Mouse (Mus musculus) midbrain, embryonic 15.5 days (tissue): ENCODE data around the gene Usp25. TPM values are rescaled to one million over a fixed set of nuclear protein-coding genes. Genes with fewer than 3 reads are reported as not detected.

Experiments used
- ATAC-seq: fragments of 200-750 bp; cut with Nextera tagmentation; replicated peaks from 2 replicates; pipeline ENCODE4 v1.8.0; 2017; ENCODE audit warnings: moderate TSS enrichment
- H3K27ac ChIP-seq: fragments of 300-500 bp; sonication (generic); 2 replicates; pipeline ENCODE4 v1.5.1; 2015; ENCODE audit warnings: mild to moderate bottlenecking, inconsistent platforms
- H3K27me3 ChIP-seq: fragments of 300-500 bp; sonication (generic); replicated peaks from 2 replicates; pipeline ENCODE4 v1.6.1; 2015; ENCODE audit warnings: inconsistent platforms
- H3K36me3 ChIP-seq: fragments of 300-500 bp; sonication (generic); replicated peaks from 2 replicates; pipeline ENCODE4 v1.6.1; 2015; ENCODE audit warnings: inconsistent platforms
- H3K4me1 ChIP-seq: fragments of 300-500 bp; sonication (generic); 2 replicates; pipeline ENCODE4 v1.6.1; 2015; ENCODE audit warnings: inconsistent platforms
- H3K4me2 ChIP-seq: fragments of 300-500 bp; sonication (generic); 2 replicates; pipeline ENCODE4 v1.6.1; 2015; ENCODE audit warnings: inconsistent platforms, mild to moderate bottlenecking, moderate library complexity
- H3K4me3 ChIP-seq: fragments of 300-500 bp; sonication (generic); 2 replicates; pipeline ENCODE4 v1.5.1; 2015; ENCODE audit warnings: mild to moderate bottlenecking, inconsistent platforms
- H3K9ac ChIP-seq: fragments of 300-500 bp; sonication (generic); 2 replicates; pipeline ENCODE4 v1.6.1; 2015; ENCODE audit warnings: mild to moderate bottlenecking, inconsistent platforms
- H3K9me3 ChIP-seq: fragments of 300-500 bp; sonication (generic); 2 replicates; pipeline ENCODE4 v1.6.1; 2016; ENCODE audit warnings: inconsistent platforms
- WGBS: fragments of 180-500 bp; shearing (Covaris S2); methylation state at CpG from one replicate; pipeline ENCODE4 v1.1.7; 2015; ENCODE audit warnings: mixed read lengths; 5-methylcytosine and 5-hydroxymethylcytosine counted together
- polyA plus RNA-seq: library from polyadenylated mRNA; unstranded; fragments of >200 nt; fragmentation: Nextera tagmentation; extraction: Ambion mirVana; gene quantifications from 2 replicates; pipeline ENCODE4 v1.2.1, GENCODE M21; 2015

Gene Usp25
- polyA plus RNA-seq, 1 experiment from 2014 or later, result 9.4 TPM

- WGBS, result 50% methylated on average over 8 of the region's 8 CpGs
- H3K9me3 ChIP-seq, result no peaks in the 10 kb centered on the region
- no peak overlapping the region for H3K27ac ChIP-seq
- no peak overlapping the region for H3K9ac ChIP-seq
- no peak overlapping the region for H3K4me2 ChIP-seq
- no peak overlapping the region for H3K4me3 ChIP-seq
- no peaks in the 10 kb centered on the region for H3K27me3 ChIP-seq
- ATAC-seq, result peak; percentile 45; the same call in 1 of the 2 replicates
- no peaks in the 10 kb centered on the region for H3K36me3 ChIP-seq
- H3K4me1 ChIP-seq, result no peaks in the 10 kb centered on the region
Measured at GRCm38 (mm10) chr16:77099018-77099869, 85.7 kb downstream of the Usp25 start.

- Histone ChIP-seq H3K27me3 (no peaks in the 10 kb centered on the region), H3K9me3 (no peaks in the 10 kb centered on the region), H3K4me3 (no peak overlapping the region), H3K9ac (no peak overlapping the region), H3K36me3 (no peaks in the 10 kb centered on the region), H3K27ac (no peak overlapping the region), H3K4me2 (no peak overlapping the region), H3K4me1 (no peaks in the 10 kb centered on the region)
- no peak for ATAC-seq
- 97% methylated on average over 5 of the region's 5 CpGs for WGBS
Measured at GRCm38 (mm10) chr16:77103637-77104264, 90.2 kb downstream of the Usp25 start.

GRCm38 (mm10) chr16:77111268-77111667, 97.8 kb downstream of the Usp25 start:
- no peak for ATAC-seq
- no peaks in the 10 kb centered on the region for H3K4me1 ChIP-seq
- H3K4me2 ChIP-seq, result no peak overlapping the region
- H3K9ac ChIP-seq, result no peak overlapping the region
- H3K36me3 ChIP-seq, result peaks cover 8% of the 10 kb centered on the region; the same call in 1 of the 2 replicates
- WGBS, result 97% methylated on average over 1 of the region's 1 CpGs
- no peak overlapping the region for H3K4me3 ChIP-seq
- H3K27ac ChIP-seq, result no peak overlapping the region
- H3K9me3 ChIP-seq, result no peaks in the 10 kb centered on the region
- no peaks in the 10 kb centered on the region for H3K27me3 ChIP-seq

GRCm38 (mm10) chr16:77125908-77126307, 112.4 kb downstream of the Usp25 start:
- Histone ChIP-seq H3K36me3 (no peaks in the 10 kb centered on the region), H3K27ac (no peak overlapping the region), H3K4me2 (no peak overlapping the region), H3K4me3 (no peak overlapping the region), H3K9me3 (no peaks in the 10 kb centered on the region), H3K4me1 (peaks cover 9% of the 10 kb centered on the region), H3K27me3 (no peaks in the 10 kb centered on the region), H3K9ac (no peak overlapping the region)
- 65% methylated on average over 1 of the region's 1 CpGs for WGBS
- ATAC-seq, result no peak

- Histone ChIP-seq H3K9ac (no peak overlapping the region), H3K36me3 (no peaks in the 10 kb centered on the region), H3K4me2 (no peak overlapping the region), H3K4me1 (peaks cover 9% of the 10 kb centered on the region), H3K27ac (no peak overlapping the region), H3K4me3 (no peak overlapping the region), H3K27me3 (no peaks in the 10 kb centered on the region), H3K9me3 (no peaks in the 10 kb centered on the region)
- 22% methylated on average over 5 of the region's 5 CpGs for WGBS
- ATAC-seq, result peak; percentile 54
Measured at GRCm38 (mm10) chr16:77128683-77129082, 115.2 kb downstream of the Usp25 start.

- Histone ChIP-seq H3K4me3 (no peak overlapping the region), H3K27me3 (no peaks in the 10 kb centered on the region), H3K4me1 (peaks cover 9% of the 10 kb centered on the region), H3K4me2 (no peak overlapping the region), H3K36me3 (no peaks in the 10 kb centered on the region), H3K9ac (no peak overlapping the region), H3K9me3 (no peaks in the 10 kb centered on the region), H3K27ac (no peak overlapping the region)
- WGBS, result 96% methylated on average over 5 of the region's 5 CpGs
- ATAC-seq, result no peak
Measured at GRCm38 (mm10) chr16:77133055-77133454, 119.5 kb downstream of the Usp25 start.

- Histone ChIP-seq H3K36me3 (no peaks in the 10 kb centered on the region), H3K27me3 (no peaks in the 10 kb centered on the region), H3K9me3 (no peaks in the 10 kb centered on the region), H3K4me3 (no peak overlapping the region), H3K4me2 (no peak overlapping the region), H3K27ac (no peak overlapping the region), H3K9ac (no peak overlapping the region), H3K4me1 (no peaks in the 10 kb centered on the region)
- WGBS, result 93% methylated on average over 7 of the region's 7 CpGs
- no peak for ATAC-seq
Measured at GRCm38 (mm10) chr16:77140651-77141050, 127.1 kb downstream of the Usp25 start.

GRCm38 (mm10) chr16:77146801-77147200, 133.3 kb downstream of the Usp25 start:
- Histone ChIP-seq H3K9ac (no peak overlapping the region), H3K27me3 (no peaks in the 10 kb centered on the region), H3K4me3 (no peak overlapping the region), H3K4me2 (no peak overlapping the region), H3K9me3 (no peaks in the 10 kb centered on the region), H3K27ac (no peak overlapping the region), H3K4me1 (no peaks in the 10 kb centered on the region), H3K36me3 (no peaks in the 10 kb centered on the region)
- no peak for ATAC-seq
- 98% methylated on average over 5 of the region's 5 CpGs for WGBS

GRCm38 (mm10) chr16:77150338-77150737, 136.8 kb downstream of the Usp25 start:
- ATAC-seq, result no peak

GRCm38 (mm10) chr16:77150884-77151283, 137.4 kb downstream of the Usp25 start:
- no peak overlapping the region for H3K4me2 ChIP-seq
- no peak for ATAC-seq
- H3K27ac ChIP-seq, result no peak overlapping the region
- no peaks in the 10 kb centered on the region for H3K4me1 ChIP-seq
- no peaks in the 10 kb centered on the region for H3K36me3 ChIP-seq
- H3K4me3 ChIP-seq, result no peak overlapping the region
- 82% methylated on average over 4 of the region's 4 CpGs for WGBS
- no peaks in the 10 kb centered on the region for H3K9me3 ChIP-seq
- H3K27me3 ChIP-seq, result no peaks in the 10 kb centered on the region
- no peak overlapping the region for H3K9ac ChIP-seq

More at GRCm38 (mm10) chr16:77150338-77150737, 136.8 kb downstream of the Usp25 start:
- Histone ChIP-seq H3K27ac (no peak overlapping the region), H3K4me3 (no peak overlapping the region), H3K9me3 (no peaks in the 10 kb centered on the region), H3K9ac (no peak overlapping the region), H3K4me1 (no peaks in the 10 kb centered on the region), H3K4me2 (no peak overlapping the region), H3K27me3 (no peaks in the 10 kb centered on the region), H3K36me3 (no peaks in the 10 kb centered on the region)
- WGBS, result 55% methylated on average over 8 of the region's 8 CpGs

- WGBS, result 96% methylated on average over 1 of the region's 1 CpGs
- no peaks in the 10 kb centered on the region for H3K36me3 ChIP-seq
- H3K27ac ChIP-seq, result no peak overlapping the region
- H3K27me3 ChIP-seq, result no peaks in the 10 kb centered on the region
- H3K4me1 ChIP-seq, result no peaks in the 10 kb centered on the region
- H3K9ac ChIP-seq, result no peak overlapping the region
- no peaks in the 10 kb centered on the region for H3K9me3 ChIP-seq
- no peak overlapping the region for H3K4me3 ChIP-seq
- H3K4me2 ChIP-seq, result no peak overlapping the region
- ATAC-seq, result no peak
Measured at GRCm38 (mm10) chr16:77152288-77152687, 138.8 kb downstream of the Usp25 start.

- no peak overlapping the region for H3K4me3 ChIP-seq
- H3K9ac ChIP-seq, result no peak overlapping the region
- H3K27ac ChIP-seq, result no peak overlapping the region
- H3K4me2 ChIP-seq, result no peak overlapping the region
- no peaks in the 10 kb centered on the region for H3K36me3 ChIP-seq
- H3K9me3 ChIP-seq, result no peaks in the 10 kb centered on the region
- WGBS, result 81% methylated on average over 1 of the region's 1 CpGs
- no peaks in the 10 kb centered on the region for H3K4me1 ChIP-seq
- no peak for ATAC-seq
- no peaks in the 10 kb centered on the region for H3K27me3 ChIP-seq
Measured at GRCm38 (mm10) chr16:77153216-77153715, 139.8 kb downstream of the Usp25 start.
